Mouse (Mus musculus): ENCODE results near the gene Pheta2. TPM values are rescaled to one million over a fixed set of nuclear protein-coding genes. Genes with fewer than 3 reads are reported as not detected.
A peak's percentile ranks its signal among the peaks of the same experiment; 100 is the strongest.
"Not testable (repeated sequence)": the region's sequence is repeated elsewhere in the genome, so short reads cannot be mapped to it uniquely, and the experiment has no call there.

Pheta2 gene
- polyA plus RNA-seq, 1 experiment from 2014 or later: 12.5 TPM

DNA sequence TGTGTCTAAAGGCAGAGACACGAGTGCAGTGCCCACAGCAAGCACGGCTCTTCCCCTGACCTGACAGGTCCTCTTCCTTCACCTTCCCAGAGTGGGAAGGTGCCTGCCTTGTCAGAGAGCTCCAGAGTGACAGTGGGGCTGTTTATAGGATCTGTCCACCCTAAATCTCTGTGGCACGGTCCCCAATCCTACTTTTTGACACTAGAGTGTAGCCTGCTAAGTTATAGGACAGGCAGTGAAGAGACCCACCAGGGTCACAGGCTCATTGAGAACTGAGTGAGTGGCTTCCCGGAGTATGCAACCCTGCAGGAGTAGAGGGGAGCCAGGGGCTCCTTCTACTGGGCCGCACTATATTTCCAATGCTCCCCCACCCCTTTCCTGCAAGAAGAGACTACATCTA lies 39.0 kb downstream of the Pheta2 start:
- 71% methylated on average over 5 of the region's 5 CpGs for WGBS
- 0 out of 2 replicates have a peak, but pooled peaks cover 3% of the 10 kb centered on the region for H3K36me3 ChIP-seq (ENCODE audit: insufficient read depth, low read length)
- H3K4me2 ChIP-seq (replicated peaks; ENCODE audit: low read depth, low read length): peak overlapping the region; percentile 58; the same call in 1 of the 2 replicates
- H3K27ac ChIP-seq (ENCODE audit: low read length): peak overlapping the region; percentile 71; the same call in 1 of the 2 replicates
- peaks cover 29% of the 10 kb centered on the region for H3K4me1 ChIP-seq (ENCODE audit: insufficient read depth, low read length)
- H3K27me3 ChIP-seq (ENCODE audit: insufficient read depth, low read length): no peaks in the 10 kb centered on the region
- no peak overlapping the region for H3K4me3 ChIP-seq (ENCODE audit: low read length)
- no peak overlapping the region for H3K9ac ChIP-seq (replicated peaks; ENCODE audit: low read length)
- no peak for ATAC-seq (ENCODE audit: low FRiP score, low TSS enrichment)
- H3K9me3 ChIP-seq (ENCODE audit: low read length): no peaks in the 10 kb centered on the region

DNA sequence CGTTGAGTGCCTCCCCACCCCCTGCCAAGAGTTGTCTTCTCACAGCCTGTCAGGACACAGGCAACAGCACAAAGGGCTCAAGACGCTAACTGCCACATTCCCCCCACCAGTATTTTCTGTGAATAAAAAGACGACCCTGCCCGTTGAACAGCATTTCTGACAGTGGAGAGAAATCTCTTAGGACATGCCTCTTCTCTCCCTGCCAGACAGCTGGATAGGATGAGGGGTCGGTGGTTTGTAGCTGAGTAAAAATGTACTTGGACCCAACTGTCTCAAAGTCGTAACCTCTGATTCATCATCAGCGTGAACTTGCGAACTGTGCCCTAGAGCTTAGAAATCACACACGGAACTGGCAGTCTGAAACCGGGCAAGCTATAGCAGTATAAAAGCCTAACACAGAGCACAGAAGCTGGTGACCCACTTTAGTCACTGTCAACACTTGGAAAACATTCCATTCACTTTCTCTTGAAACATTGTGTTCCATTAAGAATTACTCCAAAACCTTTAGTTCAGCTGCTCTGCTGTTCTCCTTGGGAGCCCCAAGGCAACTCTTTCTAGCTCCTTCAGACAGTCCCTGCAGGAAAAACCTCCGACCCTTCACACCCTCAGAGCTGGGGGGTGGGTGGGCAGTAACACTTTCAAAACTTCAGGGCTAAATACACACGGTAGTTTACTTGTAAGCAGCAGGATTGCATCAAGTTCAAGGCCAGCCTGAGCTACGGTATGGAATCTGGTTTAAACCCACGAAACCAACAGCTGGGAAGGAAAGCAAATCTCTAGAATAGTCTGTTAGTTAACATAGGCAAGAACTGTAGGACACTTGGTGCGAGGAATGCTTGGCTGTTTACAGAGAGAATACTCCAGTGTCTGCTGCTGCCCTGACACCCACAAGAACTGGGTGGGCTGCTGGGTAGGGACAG lies 39.8 kb downstream of the Pheta2 start:
- peaks cover 29% of the 10 kb centered on the region for H3K4me1 ChIP-seq (ENCODE audit: insufficient read depth, low read length)
- peak overlapping the region; percentile 46 for H3K4me3 ChIP-seq (ENCODE audit: low read length)
- H3K36me3 ChIP-seq (ENCODE audit: insufficient read depth, low read length): 0 out of 2 replicates have a peak, but pooled peaks cover 3% of the 10 kb centered on the region
- H3K27ac ChIP-seq (ENCODE audit: low read length): peak overlapping the region; percentile 71
- no peak overlapping the region for H3K9ac ChIP-seq (replicated peaks; ENCODE audit: low read length)
- ATAC-seq (ENCODE audit: low FRiP score, low TSS enrichment): no peak
- peak overlapping the region; percentile 58 for H3K4me2 ChIP-seq (replicated peaks; ENCODE audit: low read depth, low read length)
- no peaks in the 10 kb centered on the region for H3K27me3 ChIP-seq (ENCODE audit: insufficient read depth, low read length)
- whole genome bisulfite sequencing: 39% methylated on average over 15 of the region's 15 CpGs
- no peaks in the 10 kb centered on the region for H3K9me3 ChIP-seq (ENCODE audit: low read length)

DNA sequence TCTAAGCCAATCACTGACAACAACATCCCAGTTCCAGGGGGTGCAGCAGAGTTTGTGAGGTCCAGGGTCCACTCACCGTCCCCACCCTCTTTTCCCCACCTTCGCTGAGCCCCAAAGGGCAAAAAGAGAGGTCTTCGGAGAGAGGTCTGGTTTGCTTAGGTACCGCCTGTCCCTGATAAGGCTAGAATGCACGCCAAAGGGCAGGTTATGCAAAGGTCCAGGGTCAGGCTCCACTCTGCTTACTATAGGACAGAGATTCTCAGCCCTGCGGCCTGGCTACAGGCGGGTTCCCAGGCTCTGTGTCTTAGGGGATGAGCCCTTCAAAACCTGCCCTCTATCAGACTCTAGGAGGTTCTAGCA lies 40.7 kb downstream of the Pheta2 start:
- Histone ChIP-seq H3K9ac (replicated peaks; ENCODE audit: low read length) (peak overlapping the region; percentile 57), H3K4me3 (ENCODE audit: low read length) (peak overlapping the region; percentile 46), H3K36me3 (ENCODE audit: insufficient read depth, low read length) (0 out of 2 replicates have a peak, but pooled peaks cover 3% of the 10 kb centered on the region), H3K4me2 (replicated peaks; ENCODE audit: low read depth, low read length) (peak overlapping the region; percentile 58), H3K4me1 (ENCODE audit: insufficient read depth, low read length) (peaks cover 29% of the 10 kb centered on the region), H3K27me3 (ENCODE audit: insufficient read depth, low read length) (no peaks in the 10 kb centered on the region), H3K9me3 (ENCODE audit: low read length) (no peaks in the 10 kb centered on the region), H3K27ac (ENCODE audit: low read length) (peak overlapping the region; percentile 81)
- WGBS: 21% methylated on average over 7 of the region's 7 CpGs
- ATAC-seq (ENCODE audit: low FRiP score, low TSS enrichment): no peak

DNA sequence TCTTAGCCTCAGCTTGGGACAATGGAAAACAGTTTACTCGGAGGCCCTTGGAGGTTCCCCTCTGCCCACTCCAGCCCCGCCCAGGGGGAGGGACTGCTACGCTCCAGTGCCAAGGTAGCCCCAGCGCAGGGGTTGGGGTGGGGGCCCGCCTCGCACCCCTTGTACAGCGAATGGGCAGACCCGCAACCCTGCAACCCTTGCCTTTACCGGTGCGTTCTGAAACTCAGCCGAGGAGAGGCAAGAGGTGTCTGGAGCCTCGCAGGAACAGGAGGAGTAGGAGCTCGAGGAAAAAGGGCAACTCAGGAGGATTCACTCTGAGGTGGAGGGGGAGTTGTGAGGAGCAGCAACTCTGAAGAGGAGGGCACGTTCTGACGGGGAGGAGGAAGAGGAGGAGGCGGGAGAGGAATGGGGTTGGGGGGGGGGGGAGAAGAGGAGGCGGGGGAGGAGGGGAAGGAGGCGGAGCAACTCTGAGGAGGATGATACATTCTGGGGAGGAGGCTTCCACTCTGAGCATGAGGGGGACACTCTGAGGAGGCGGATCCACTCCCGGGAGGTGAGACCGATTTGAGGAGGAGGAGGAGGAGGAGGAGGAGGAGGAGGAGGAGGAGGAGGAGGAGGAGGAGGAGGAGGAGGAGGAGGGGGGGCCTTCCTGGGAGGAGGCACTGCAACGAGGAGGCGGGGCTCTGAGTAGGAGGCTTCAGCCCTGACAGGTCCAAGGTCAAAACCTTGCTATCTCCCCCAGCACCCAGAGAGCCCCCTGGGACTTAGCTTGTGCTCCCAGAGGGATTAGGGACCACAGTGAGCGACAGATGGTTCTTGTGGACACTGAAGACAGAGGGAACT lies 41.4 kb downstream of the Pheta2 start, which contains the start of gene Cyp2d22:
Gene Cyp2d22 (minus strand): TSS at position 390 of the 843 bp plus-strand sequence.
- Histone ChIP-seq H3K4me2 (replicated peaks; ENCODE audit: low read depth, low read length) (peak within 1 kb of the TSS; percentile 58), H3K4me3 (ENCODE audit: low read length) (peak within 1 kb of the TSS; percentile 46), H3K9me3 (ENCODE audit: low read length) (no peaks in the 10 kb centered on the region), H3K27me3 (ENCODE audit: insufficient read depth, low read length) (no peaks in the 10 kb centered on the region), H3K4me1 (ENCODE audit: insufficient read depth, low read length) (peaks cover 29% of the 10 kb centered on the region), H3K27ac (ENCODE audit: low read length) (peak within 1 kb of the TSS; percentile 81), H3K9ac (replicated peaks; ENCODE audit: low read length) (peak within 1 kb of the TSS; percentile 57), H3K36me3 (ENCODE audit: insufficient read depth, low read length) (0 out of 2 replicates have a peak, but pooled peaks cover 3% of the 10 kb centered on the region)
- under 1% methylated on average over 18 of the region's 24 CpGs for WGBS
- peak; percentile 89 for ATAC-seq (ENCODE audit: low FRiP score, low TSS enrichment)

DNA sequence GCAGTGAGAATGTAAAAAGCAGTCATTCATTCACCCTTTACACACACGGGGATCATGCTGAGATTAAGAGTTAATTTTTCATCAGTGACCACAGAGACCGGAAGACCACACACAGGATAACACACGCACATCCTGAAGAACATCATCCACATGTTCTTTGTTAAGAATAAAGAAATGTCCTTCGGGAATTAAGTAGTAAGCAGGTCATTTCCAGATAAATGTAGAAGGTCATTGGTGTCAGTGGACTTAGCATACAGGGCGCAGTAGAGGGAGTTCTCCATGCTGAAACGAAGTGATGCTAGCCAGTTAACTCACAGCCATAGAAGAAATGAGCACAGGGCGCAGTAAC lies 41.9 kb downstream of the Pheta2 start:
- H3K9ac ChIP-seq (replicated peaks; ENCODE audit: low read length): 0 out of 2 replicates have a peak overlapping the region, but pooled peaks have one; percentile 27
- WGBS: 29% methylated on average over 7 of the region's 7 CpGs
- ATAC-seq (ENCODE audit: low FRiP score, low TSS enrichment): no peak

DNA sequence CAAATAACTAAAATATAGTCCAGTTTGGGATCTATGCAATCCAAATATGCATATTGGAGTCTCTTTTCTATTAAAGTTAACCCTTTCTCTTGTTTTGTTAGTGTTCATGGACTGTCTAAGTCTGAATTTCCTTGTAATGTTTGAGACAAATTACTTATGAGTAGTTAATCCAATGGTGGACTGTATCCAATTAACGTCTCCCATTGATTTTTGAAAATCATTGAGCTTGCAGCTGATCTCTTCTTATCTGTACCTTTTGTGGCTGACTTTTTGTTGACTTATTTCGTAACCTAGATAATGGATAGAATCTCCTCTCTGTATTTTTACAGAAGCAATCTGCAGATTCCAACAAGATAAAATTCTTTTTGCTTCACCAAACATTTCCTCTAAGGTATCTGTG lies 43.7 kb downstream of the Pheta2 start:
- peaks cover 21% of the 10 kb centered on the region for H3K4me1 ChIP-seq (ENCODE audit: insufficient read depth, low read length)
- H3K36me3 ChIP-seq (ENCODE audit: insufficient read depth, low read length): no peaks in the 10 kb centered on the region
- no peak for ATAC-seq (ENCODE audit: low FRiP score, low TSS enrichment)
- WGBS: 89% methylated on average over 2 of the region's 2 CpGs
- no peaks in the 10 kb centered on the region for H3K27me3 ChIP-seq (ENCODE audit: insufficient read depth, low read length)
- no peaks in the 10 kb centered on the region for H3K9me3 ChIP-seq (ENCODE audit: low read length)
- H3K4me3 ChIP-seq (ENCODE audit: low read length): no peak overlapping the region
- no peak overlapping the region for H3K9ac ChIP-seq (replicated peaks; ENCODE audit: low read length)
- H3K4me2 ChIP-seq (replicated peaks; ENCODE audit: low read depth, low read length): no peak overlapping the region
- H3K27ac ChIP-seq (ENCODE audit: low read length): no peak overlapping the region

More for the DNA sequence above, 41.9 kb downstream of the Pheta2 start:
- Histone ChIP-seq H3K36me3 (ENCODE audit: insufficient read depth, low read length) (0 out of 2 replicates have a peak, but pooled peaks cover under 1% of the 10 kb centered on the region), H3K4me1 (ENCODE audit: insufficient read depth, low read length) (peaks cover 29% of the 10 kb centered on the region), H3K9me3 (ENCODE audit: low read length) (no peaks in the 10 kb centered on the region), H3K4me3 (ENCODE audit: low read length) (peak overlapping the region; percentile 31), H3K27ac (ENCODE audit: low read length) (peak overlapping the region; percentile 72; the same call in 1 of the 2 replicates), H3K4me2 (replicated peaks; ENCODE audit: low read depth, low read length) (peak overlapping the region; percentile 58), H3K27me3 (ENCODE audit: insufficient read depth, low read length) (no peaks in the 10 kb centered on the region)

DNA sequence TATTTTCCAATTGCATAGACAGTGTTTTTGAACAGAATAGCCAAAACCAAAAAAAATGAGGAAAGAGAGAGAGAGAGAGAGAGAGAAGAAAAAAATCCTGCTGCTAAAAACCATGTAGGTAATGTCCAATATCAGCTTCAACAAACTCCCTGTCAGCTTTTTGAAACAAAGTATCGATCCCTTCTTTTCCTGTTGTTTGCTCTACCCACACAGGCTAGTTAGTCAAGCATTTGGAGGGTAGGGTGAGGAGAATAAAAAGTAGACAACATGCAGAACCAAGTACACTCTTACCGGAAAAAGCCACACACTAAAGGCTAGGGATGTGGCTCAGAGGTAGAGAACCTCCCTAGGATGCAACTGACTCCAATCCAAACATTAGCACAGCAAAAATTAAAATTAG lies 47.0 kb downstream of the Pheta2 start:
- H3K4me2 ChIP-seq (replicated peaks; ENCODE audit: low read depth, low read length): no peak overlapping the region
- H3K27me3 ChIP-seq (ENCODE audit: insufficient read depth, low read length): no peaks in the 10 kb centered on the region
- H3K4me1 ChIP-seq (ENCODE audit: insufficient read depth, low read length): no peaks in the 10 kb centered on the region; the same call in 1 of the 2 replicates
- no peak for ATAC-seq (ENCODE audit: low FRiP score, low TSS enrichment)
- H3K27ac ChIP-seq (ENCODE audit: low read length): no peak overlapping the region
- no peak overlapping the region for H3K9ac ChIP-seq (replicated peaks; ENCODE audit: low read length)
- H3K9me3 ChIP-seq (ENCODE audit: low read length): no peaks in the 10 kb centered on the region
- WGBS: 87% methylated on average over 2 of the region's 2 CpGs
- H3K36me3 ChIP-seq (ENCODE audit: insufficient read depth, low read length): no peaks in the 10 kb centered on the region
- no peak overlapping the region for H3K4me3 ChIP-seq (ENCODE audit: low read length)

DNA sequence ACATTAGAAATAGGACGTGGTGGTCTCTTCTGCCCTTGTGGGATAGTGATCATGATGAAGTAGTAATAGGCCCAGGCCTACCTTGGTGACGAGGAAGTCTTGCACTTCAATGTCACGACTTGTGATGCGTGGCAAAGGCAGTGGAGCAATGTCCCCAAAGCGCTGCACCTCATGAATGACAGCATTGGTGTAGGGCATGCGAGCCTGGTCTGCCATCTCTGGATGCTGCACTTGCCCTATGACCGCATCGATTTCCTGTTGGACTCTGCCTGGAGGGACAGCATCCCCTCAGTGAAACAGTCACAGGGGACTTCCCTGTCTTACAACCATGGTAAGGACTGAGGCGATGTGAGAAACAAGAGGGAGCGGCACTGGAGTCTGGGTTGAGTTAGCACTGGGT lies 51.2 kb downstream of the Pheta2 start:
- WGBS: 89% methylated on average over 10 of the region's 10 CpGs
- not testable (repeated sequence) for H3K9me3 ChIP-seq (ENCODE audit: low read length); H3K4me1 ChIP-seq (ENCODE audit: insufficient read depth, low read length); H3K27ac ChIP-seq (ENCODE audit: low read length); H3K9ac ChIP-seq (replicated peaks; ENCODE audit: low read length); H3K4me2 ChIP-seq (replicated peaks; ENCODE audit: low read depth, low read length); ATAC-seq (ENCODE audit: low FRiP score, low TSS enrichment); H3K4me3 ChIP-seq (ENCODE audit: low read length); H3K36me3 ChIP-seq (ENCODE audit: insufficient read depth, low read length); H3K27me3 ChIP-seq (ENCODE audit: insufficient read depth, low read length)

DNA sequence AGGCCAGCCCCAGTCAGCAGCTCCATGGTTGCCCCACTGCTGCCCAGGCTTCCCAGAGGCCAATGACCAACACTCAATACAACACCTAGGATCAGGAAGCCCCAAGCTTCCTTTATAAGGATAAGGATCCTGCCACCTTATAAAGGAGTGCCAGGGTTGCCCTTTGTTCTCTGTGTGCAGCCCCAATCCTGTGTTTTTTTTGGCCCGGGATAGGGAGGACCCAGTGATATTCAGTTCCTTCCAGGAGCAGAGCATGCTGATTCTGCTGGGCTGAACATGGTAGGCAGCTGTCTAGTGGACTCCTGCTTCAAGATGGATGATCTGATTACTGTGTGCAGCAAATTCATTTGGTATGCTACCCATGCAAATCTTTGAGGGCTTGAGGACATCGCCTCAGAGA lies 55.2 kb downstream of the Pheta2 start, which contains the start of gene Cyp2d11:
Gene Cyp2d11 (minus strand): TSS at position 101 of the 400 bp plus-strand sequence.
- not testable (repeated sequence) for H3K9me3 ChIP-seq (ENCODE audit: low read length); H3K9ac ChIP-seq (replicated peaks; ENCODE audit: low read length); H3K4me1 ChIP-seq (ENCODE audit: insufficient read depth, low read length); H3K36me3 ChIP-seq (ENCODE audit: insufficient read depth, low read length); H3K27me3 ChIP-seq (ENCODE audit: insufficient read depth, low read length); H3K4me2 ChIP-seq (replicated peaks; ENCODE audit: low read depth, low read length); H3K27ac ChIP-seq (ENCODE audit: low read length); ATAC-seq (ENCODE audit: low FRiP score, low TSS enrichment); H3K4me3 ChIP-seq (ENCODE audit: low read length)
- WGBS: 87% methylated on average over 2 of the region's 2 CpGs
